ENCODE assay signal across 17 mouse cellular contexts in genomic region chr9:43568851-43569250, GRCm38 (mm10).
"Had no signal": no experiment of that assay in that cellular context is flagged by ENCODE, and none has a peak within 500 bp of the region (broad histone marks: within the 10 kb centered on the region; RNA-seq: fewer than 3 reads in every experiment).

No protein-coding gene starts in this region.

- ATAC-seq: liver, embryonic 12.5 days; midbrain, embryonic 16.5 days had no signal

- H3K36me3 ChIP-seq: limb, embryonic 13.5 days; liver, embryonic 12.5 days; liver, embryonic 15.5 days; lung, embryonic 15.5 days; midbrain, embryonic 12.5 days had no signal

- H3K9me3 ChIP-seq: limb, embryonic 13.5 days; liver, embryonic 12.5 days; liver, embryonic 15.5 days; lung, embryonic 15.5 days; megakaryocyte, embryonic 14.5 days; midbrain, embryonic 12.5 days had no signal

- H3K4me3 ChIP-seq: layer of hippocampus, adult 2 months; limb, embryonic 13.5 days; liver, embryonic 12.5 days; liver, embryonic 15.5 days; lung, embryonic 15.5 days; megakaryocyte, embryonic 14.5 days; midbrain, embryonic 12.5 days had no signal

- H3K27ac ChIP-seq: layer of hippocampus, adult 2 months; limb, embryonic 13.5 days; liver, embryonic 12.5 days; liver, embryonic 15.5 days; lung, embryonic 15.5 days; midbrain, embryonic 12.5 days had no signal

- H3K4me1 ChIP-seq: limb, embryonic 13.5 days; liver, embryonic 12.5 days; liver, embryonic 15.5 days; lung, embryonic 15.5 days; megakaryocyte, embryonic 14.5 days had no signal

- H3K27me3 ChIP-seq: liver, embryonic 12.5 days; liver, embryonic 15.5 days; lung, embryonic 15.5 days had no signal

- H3K9ac ChIP-seq: limb, embryonic 13.5 days; liver, embryonic 12.5 days; liver, embryonic 15.5 days; lung, embryonic 15.5 days; midbrain, embryonic 12.5 days had no signal

- DNase-seq: kidney, adult 8-10 months; kidney, postnatal 25 days; layer of hippocampus, adult 9-11 months; liver; lung, adult 18-20 months; lung, postnatal 10 days; lung, postnatal 36 days; thymus, adult 18-20 months; thymus, postnatal 36 days had no signal

- H3K4me2 ChIP-seq: limb, embryonic 13.5 days; liver, embryonic 12.5 days; liver, embryonic 15.5 days; lung, embryonic 15.5 days; midbrain, embryonic 12.5 days had no signal
